Mouse (Mus musculus): Measurements from ENCODE around the gene A830005F24Rik.

DNA sequence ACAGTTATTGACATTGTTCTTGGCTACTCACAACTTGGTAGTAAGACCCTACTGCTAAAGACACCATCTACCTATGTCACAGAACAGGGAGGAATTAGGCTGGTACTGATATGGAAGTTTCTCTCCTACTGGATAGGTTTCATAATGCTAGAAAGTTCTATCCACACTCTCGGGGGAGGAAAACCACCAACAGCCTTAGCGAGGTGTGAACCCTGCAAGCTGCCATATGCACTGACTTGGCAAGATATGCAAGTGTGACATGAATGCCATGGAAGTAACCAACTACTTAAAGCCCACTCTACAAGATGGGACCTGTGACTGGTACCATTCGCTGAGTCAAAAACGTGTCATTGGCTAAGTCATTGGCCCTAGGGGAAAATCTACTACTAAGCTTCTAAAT, 29.8 kb upstream of the A830005F24Rik start:
- TF ChIP-seq CTCF (IDR thresholded peaks at IDR 0.05; ENCODE audit: extremely low read depth, insufficient read depth, low read length) (no peak), POLR2A (IDR thresholded peaks at IDR 0.05; ENCODE audit: extremely low read depth, insufficient read depth, low read length) (no peak)
